Mouse (Mus musculus) hindbrain, postnatal 0 days (tissue): Measurements from ENCODE around the gene Rsbn1l. TPM values are rescaled to one million over a fixed set of nuclear protein-coding genes. Genes with fewer than 3 reads are reported as not detected.

ENCODE experiments used
- ATAC-seq: fragments of 200-750 bp; cut with Nextera tagmentation; 2 replicates; pipeline ENCODE4 v1.8.0; 2017; ENCODE audit warnings: mild to moderate bottlenecking, moderate TSS enrichment, moderate library complexity
- DNase-seq: peaks from one replicate; pipeline ENCODE4 v3.0.0-alpha.2; 2015; ENCODE audit warnings: low spot score
- H3K27ac ChIP-seq: fragments of 300-500 bp; sonication (generic); 2 replicates; pipeline ENCODE4 v1.5.1; 2014; ENCODE audit warnings: mild to moderate bottlenecking
- H3K27me3 ChIP-seq: fragments of 300-500 bp; sonication (generic); 2 replicates; pipeline ENCODE4 v1.6.1; 2014; ENCODE audit warnings: low read length, mixed read lengths; ENCODE audit not compliant: insufficient read depth
- H3K36me3 ChIP-seq: fragments of 300-500 bp; sonication (generic); 2 replicates; pipeline ENCODE4 v1.6.1; 2014; ENCODE audit warnings: low read length, mixed read lengths; ENCODE audit not compliant: insufficient read depth
- H3K4me1 ChIP-seq: fragments of 300-500 bp; sonication (generic); 2 replicates; pipeline ENCODE4 v1.6.1; 2014; ENCODE audit warnings: antibody characterized with exemption, low read length, mixed read lengths; ENCODE audit not compliant: insufficient read depth
- H3K4me2 ChIP-seq: fragments of 300-500 bp; sonication (generic); 2 replicates; pipeline ENCODE4 v1.6.1; 2014; ENCODE audit warnings: low read depth, mild to moderate bottlenecking, low read length, moderate library complexity, mixed read lengths
- H3K4me3 ChIP-seq: fragments of 300-500 bp; sonication (generic); 2 replicates; pipeline ENCODE4 v1.5.1; 2014; ENCODE audit warnings: low read length
- H3K9ac ChIP-seq: fragments of 300-500 bp; sonication (generic); replicated peaks from 2 replicates; pipeline ENCODE4 v1.6.1; 2014; ENCODE audit warnings: mild to moderate bottlenecking, low read length, moderate library complexity, mixed read lengths
- H3K9me3 ChIP-seq: fragments of 300-500 bp; sonication (generic); 2 replicates; pipeline ENCODE4 v1.6.1; 2016; ENCODE audit warnings: low read length, mixed read lengths
- CTCF ChIP-seq: IDR thresholded peaks from 2 replicates; pipeline ENCODE4 v1.5.1; 2016; ENCODE audit warnings: antibody characterized with exemption, control low read depth, low read depth
- WGBS: fragments of 180-500 bp; shearing (Covaris S2); extraction: QIAGEN DNeasy Blood & Tissue Kit; methylation state at CpG from one replicate; pipeline ENCODE4 v1.1.7; 2014; 5-methylcytosine and 5-hydroxymethylcytosine counted together
- polyA plus RNA-seq: library from polyadenylated mRNA; unstranded; fragments of >200 nt; fragmentation: Nextera tagmentation; extraction: Ambion mirVana; gene quantifications from 2 replicates; pipeline ENCODE4 v1.2.1, GENCODE M21; 2015
- total RNA-seq: library from RNA; depleted of rRNA; stranded (reverse); fragments of >200 nt; gene quantifications from 2 replicates; pipeline ENCODE4 v1.2.3, GENCODE M21; 2014

The Rsbn1l gene
- total and polyA plus RNA-seq, 2 experiments from 2014 or later = 3.7 to 4.5 TPM

DNA sequence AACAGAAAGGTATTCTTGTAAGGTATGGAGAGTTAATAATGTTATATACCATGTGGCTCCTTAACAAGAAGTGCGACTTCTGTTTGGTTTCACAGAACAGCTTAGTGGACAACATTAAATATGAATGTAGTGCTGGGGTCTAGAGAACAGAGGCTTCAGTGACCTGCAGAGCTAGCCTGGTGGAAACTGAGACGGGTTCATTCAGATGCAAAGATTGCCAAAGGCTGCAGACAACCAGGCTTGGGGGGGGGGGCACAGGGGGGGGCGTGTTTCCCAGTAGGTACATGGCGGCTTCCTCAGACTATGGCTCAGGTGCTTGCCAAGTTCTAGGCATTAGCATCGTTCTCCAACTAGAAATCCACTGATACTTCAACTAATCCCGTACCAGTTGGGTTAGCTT is 8.2 kb upstream of the Rsbn1l start:
- Histone ChIP-seq H3K9ac (no peak overlapping the region), H3K4me3 (no peak overlapping the region), H3K36me3 (no peaks in the 10 kb centered on the region), H3K27ac (no peak overlapping the region), H3K9me3 (no peaks in the 10 kb centered on the region), H3K4me1 (no peaks in the 10 kb centered on the region), H3K27me3 (no peaks in the 10 kb centered on the region), H3K4me2 (no peak overlapping the region)
- 52% methylated on average over 6 of the region's 6 CpGs for WGBS
- no peak for DNase-seq
- TF ChIP-seq CTCF = no peak
- ATAC-seq = no peak

DNA sequence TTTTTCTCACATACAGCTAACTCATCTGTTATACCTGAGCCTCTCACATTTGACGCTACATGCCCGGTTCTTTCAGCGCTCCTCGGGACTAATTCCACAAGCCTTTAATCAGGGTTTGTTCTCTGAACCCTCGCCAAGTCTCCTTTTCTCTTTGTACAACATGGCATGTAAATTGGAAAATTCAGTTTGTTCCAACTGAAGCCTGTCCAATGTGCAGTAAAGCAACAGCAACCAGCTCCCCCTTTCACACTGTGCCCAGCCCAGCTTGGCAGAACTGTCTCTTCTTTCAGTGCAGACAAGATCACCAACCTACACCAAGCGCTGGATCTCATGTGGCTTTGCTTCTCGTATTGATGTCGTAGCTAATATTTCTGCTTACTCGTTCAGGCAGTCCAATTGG is 7.1 kb upstream of the Rsbn1l start:
- peak; percentile 73 for DNase-seq
- TF ChIP-seq CTCF = no peak
- no peak overlapping the region for H3K4me2 ChIP-seq
- H3K9ac ChIP-seq = no peak overlapping the region
- H3K27me3 ChIP-seq = no peaks in the 10 kb centered on the region
- no peak overlapping the region for H3K27ac ChIP-seq
- ATAC-seq = peak; percentile 64
- no peaks in the 10 kb centered on the region for H3K9me3 ChIP-seq
- H3K4me1 ChIP-seq = no peaks in the 10 kb centered on the region
- WGBS = 54% methylated on average over 9 of the region's 9 CpGs
- H3K36me3 ChIP-seq = no peaks in the 10 kb centered on the region
- H3K4me3 ChIP-seq = no peak overlapping the region

DNA sequence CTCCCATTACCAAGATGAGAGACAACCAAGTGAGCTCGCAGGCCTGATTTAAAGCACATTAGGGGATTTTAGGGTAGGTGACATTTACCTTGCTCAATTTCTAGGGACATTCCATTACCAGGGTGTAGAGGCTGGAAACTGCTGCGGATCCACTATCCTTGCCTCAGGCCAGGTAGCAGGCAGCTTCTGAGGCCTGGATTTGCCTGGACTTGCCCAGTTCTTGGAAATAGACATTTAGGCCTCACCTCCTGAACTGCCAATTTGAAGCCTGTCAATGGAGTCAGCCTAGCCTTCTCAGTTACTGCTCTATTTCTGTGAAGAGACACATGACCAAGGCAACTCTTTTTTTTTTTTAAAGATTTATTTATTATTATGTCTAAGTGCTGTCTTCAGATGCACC is 4.7 kb upstream of the Rsbn1l start:
- H3K27me3 ChIP-seq = no peaks in the 10 kb centered on the region
- no peak overlapping the region for H3K4me2 ChIP-seq
- WGBS = 94% methylated on average over 2 of the region's 2 CpGs
- H3K4me3 ChIP-seq = no peak overlapping the region
- H3K36me3 ChIP-seq = no peaks in the 10 kb centered on the region
- TF ChIP-seq CTCF = no peak
- H3K9me3 ChIP-seq = 0 out of 2 replicates have a peak, but pooled peaks cover 3% of the 10 kb centered on the region
- DNase-seq (no peak), ATAC-seq (no peak)
- no peak overlapping the region for H3K27ac ChIP-seq
- H3K9ac ChIP-seq = no peak overlapping the region
- no peaks in the 10 kb centered on the region for H3K4me1 ChIP-seq

DNA sequence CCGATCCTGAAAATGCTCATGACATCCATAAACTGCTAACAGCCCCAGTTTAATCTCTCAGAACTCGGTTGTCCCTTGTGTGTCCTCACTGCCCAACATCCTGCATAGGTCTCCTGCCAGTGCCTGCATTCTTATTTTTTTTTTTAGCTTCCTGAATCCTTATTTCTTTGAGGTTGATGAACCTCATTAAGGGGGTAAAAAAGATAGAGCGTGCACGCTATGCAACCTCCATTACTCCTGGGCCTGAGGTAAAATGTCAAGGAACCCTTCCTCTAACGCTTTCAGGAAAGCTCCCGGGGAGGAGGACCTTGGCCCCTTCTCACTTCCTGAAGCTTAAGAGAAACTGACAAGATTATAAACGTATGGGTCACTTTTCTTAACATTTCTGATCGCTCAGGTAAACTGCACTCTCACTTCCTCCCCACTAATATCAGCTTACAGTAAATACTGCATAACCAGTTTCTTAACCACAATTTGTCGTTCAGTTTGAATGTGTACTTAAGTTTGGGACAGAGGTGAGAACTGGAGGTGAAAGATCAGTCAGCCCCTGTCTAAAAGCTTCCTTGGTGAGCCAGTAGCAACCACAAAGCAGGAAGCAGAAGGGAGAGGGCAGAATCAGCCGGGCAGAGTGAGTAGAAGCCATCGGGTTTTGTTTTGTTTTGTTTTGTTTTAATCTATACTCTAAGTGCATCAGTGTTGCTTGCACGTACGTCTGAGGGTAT is 923 bp downstream of the Rsbn1l start:
- Histone ChIP-seq H3K36me3 (no peaks in the 10 kb centered on the region), H3K4me1 (0 out of 2 replicates have a peak, but pooled peaks cover under 1% of the 10 kb centered on the region), H3K9me3 (0 out of 2 replicates have a peak, but pooled peaks cover 3% of the 10 kb centered on the region), H3K4me3 (no peak overlapping the region), H3K27me3 (no peaks in the 10 kb centered on the region), H3K9ac (no peak overlapping the region), H3K27ac (no peak overlapping the region), H3K4me2 (no peak overlapping the region)
- ATAC-seq (no peak), DNase-seq (no peak)
- WGBS = 75% methylated on average over 13 of the region's 13 CpGs
- TF ChIP-seq CTCF = no peak

DNA sequence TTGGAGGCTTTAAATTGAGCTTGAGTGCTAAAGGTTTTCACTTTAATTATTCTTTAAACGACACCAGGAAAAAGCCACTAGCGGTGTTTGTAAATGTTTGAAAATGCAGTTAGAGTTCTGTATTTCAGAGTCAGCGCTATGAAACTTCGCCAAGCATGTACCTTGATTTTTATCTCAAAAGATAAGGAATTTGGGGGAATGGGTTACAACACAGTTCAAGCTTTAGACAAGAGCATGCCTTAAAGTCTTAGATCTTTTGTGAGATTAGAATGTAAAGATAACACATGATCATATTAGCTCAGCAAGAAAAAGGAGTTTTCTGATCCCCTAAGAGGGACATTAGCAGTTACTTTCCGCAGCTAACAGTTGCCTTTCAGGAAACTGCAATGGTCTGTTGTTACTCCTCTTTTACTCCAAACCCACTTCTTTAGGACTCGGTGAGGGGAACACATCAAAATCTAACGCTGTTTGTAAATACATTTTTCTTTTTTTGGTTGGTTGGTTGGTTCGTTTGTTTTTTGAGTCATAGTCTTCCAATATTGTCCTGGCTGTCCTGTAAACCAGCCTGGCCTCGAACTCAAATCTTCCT is 3.8 kb downstream of the Rsbn1l start:
- Histone ChIP-seq H3K4me3 (peak overlapping the region; percentile 82), H3K27ac (peak overlapping the region; percentile 99; the same call in 1 of the 2 replicates), H3K4me2 (peak overlapping the region; percentile 64), H3K4me1 (peaks cover 6% of the 10 kb centered on the region; the same call in 1 of the 2 replicates), H3K9me3 (0 out of 2 replicates have a peak, but pooled peaks cover 3% of the 10 kb centered on the region), H3K27me3 (no peaks in the 10 kb centered on the region), H3K9ac (peak overlapping the region; percentile 90; the same call in 1 of the 2 replicates), H3K36me3 (no peaks in the 10 kb centered on the region)
- no peak for ATAC-seq
- no peak for TF ChIP-seq CTCF
- DNase-seq = no peak
- 21% methylated on average over 9 of the region's 9 CpGs for WGBS

DNA sequence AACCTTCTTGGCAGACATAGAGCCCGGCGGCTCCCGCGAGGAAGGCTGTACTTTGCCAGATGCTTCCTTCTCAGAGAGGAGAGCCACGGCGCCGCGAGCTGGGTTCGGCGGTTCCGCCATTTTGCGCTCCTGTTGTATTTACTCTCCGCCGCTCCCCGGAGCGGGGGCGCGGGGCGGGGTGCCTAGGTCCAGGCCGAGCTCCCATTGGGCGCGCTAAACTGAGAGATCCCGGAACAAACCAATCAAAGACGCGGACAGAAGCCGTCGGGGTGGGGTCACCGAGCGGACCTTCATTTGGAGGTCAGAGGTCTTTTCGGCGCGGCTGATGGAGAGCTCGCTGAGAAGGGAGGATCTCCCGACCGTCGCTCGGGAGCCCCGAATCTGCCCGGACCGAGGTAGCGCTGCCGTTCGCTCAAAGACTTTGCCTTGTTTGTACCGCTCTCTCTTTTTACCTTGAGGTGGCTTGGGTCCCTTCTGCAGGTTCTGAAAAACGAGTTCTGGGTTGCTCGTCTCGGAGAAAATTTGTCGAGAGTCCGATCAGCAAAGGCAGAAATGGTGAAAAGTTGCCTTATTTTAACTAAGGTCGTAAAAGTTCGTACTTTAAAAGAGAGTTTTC is 4.4 kb downstream of the Rsbn1l start:
- Histone ChIP-seq H3K4me3 (peak overlapping the region; percentile 82), H3K27me3 (no peaks in the 10 kb centered on the region), H3K36me3 (no peaks in the 10 kb centered on the region), H3K4me1 (peaks cover 6% of the 10 kb centered on the region; the same call in 1 of the 2 replicates), H3K27ac (peak overlapping the region; percentile 99), H3K4me2 (peak overlapping the region; percentile 64), H3K9ac (peak overlapping the region; percentile 90), H3K9me3 (0 out of 2 replicates have a peak, but pooled peaks cover under 1% of the 10 kb centered on the region)
- peak; percentile 99 for ATAC-seq
- TF ChIP-seq CTCF = no peak
- under 1% methylated on average over 51 of the region's 51 CpGs for WGBS
- peak; percentile 98 for DNase-seq
